Mouse (Mus musculus) frontal cortex, adult 2 months (tissue): ENCODE measurements around the gene Prnp. TPM values are rescaled to one million over a fixed set of nuclear protein-coding genes. Genes with fewer than 3 reads are reported as not detected.

ENCODE experiments used
- polyA plus RNA-seq: library from polyadenylated mRNA; depleted of rRNA; stranded (reverse); fragments of >200 nt; gene quantifications from 2 replicates; pipeline ENCODE4 v1.2.3, GENCODE M21; 2012; rRNA removed

Prnp gene
- polyA plus RNA-seq, 1 experiment, result 723 TPM

Other genes starting within 250 kb of the Prnp start
- gene Erv3, start 50.2 kb upstream of the Prnp start, polyA plus RNA-seq, result 0.48 and 1.4 TPM in 2 replicates
- not detected in 2 replicates for gene Prn, start within 50 bp of the Prnp start, polyA plus RNA-seq
- gene Prnd, start 40.9 kb downstream of the Prnp start, polyA plus RNA-seq, result 0.56 and 0.95 TPM in 2 replicates
- 31.4 and 35.8 TPM in 2 replicates for gene Rassf2, start 120.3 kb downstream of the Prnp start, polyA plus RNA-seq
- gene Slc23a2, start 235.2 kb downstream of the Prnp start, polyA plus RNA-seq, result 86.7 and 98.5 TPM in 2 replicates